Mouse (Mus musculus): ENCODE data around the gene Eci1.

GRCm38 (mm10) chr17:24449507-24449906 lies 23.1 kb downstream of the Eci1 start:
- TF ChIP-seq CTCF (IDR thresholded peaks at IDR 0.05; ENCODE audit: low read depth) (no peak), EP300 (IDR thresholded peaks at IDR 0.05; ENCODE audit: low read depth) (no peak)
